Mouse (Mus musculus) gastrocnemius, adult 18-20 months (tissue): ENCODE results near the gene Psmd11. TPM values are rescaled to one million over a fixed set of nuclear protein-coding genes. Genes with fewer than 3 reads are reported as not detected.
A peak's percentile ranks its signal among the peaks of the same experiment; 100 is the strongest.

Source experiments
- DNase-seq: peaks from one replicate; pipeline ENCODE4 v3.0.0; 2021; ENCODE audit warnings: low spot score
- total RNA-seq, 2 experiments: library from RNA; stranded (reverse); gene quantifications; 2 replicates each; pipeline ENCODE4 v1.2.3; 2021

Psmd11 gene
- total RNA-seq, 2 experiments from 2014 or later: 147 to 154 TPM

- no peak for DNase-seq
These were observed 74.9 kb downstream of the Psmd11 start for GRCm38 (mm10) chr11:80503281-80503680.

GRCm38 (mm10) chr11:80503726-80504452 lies 75.5 kb downstream of the Psmd11 start:
- DNase-seq: no peak

DNA sequence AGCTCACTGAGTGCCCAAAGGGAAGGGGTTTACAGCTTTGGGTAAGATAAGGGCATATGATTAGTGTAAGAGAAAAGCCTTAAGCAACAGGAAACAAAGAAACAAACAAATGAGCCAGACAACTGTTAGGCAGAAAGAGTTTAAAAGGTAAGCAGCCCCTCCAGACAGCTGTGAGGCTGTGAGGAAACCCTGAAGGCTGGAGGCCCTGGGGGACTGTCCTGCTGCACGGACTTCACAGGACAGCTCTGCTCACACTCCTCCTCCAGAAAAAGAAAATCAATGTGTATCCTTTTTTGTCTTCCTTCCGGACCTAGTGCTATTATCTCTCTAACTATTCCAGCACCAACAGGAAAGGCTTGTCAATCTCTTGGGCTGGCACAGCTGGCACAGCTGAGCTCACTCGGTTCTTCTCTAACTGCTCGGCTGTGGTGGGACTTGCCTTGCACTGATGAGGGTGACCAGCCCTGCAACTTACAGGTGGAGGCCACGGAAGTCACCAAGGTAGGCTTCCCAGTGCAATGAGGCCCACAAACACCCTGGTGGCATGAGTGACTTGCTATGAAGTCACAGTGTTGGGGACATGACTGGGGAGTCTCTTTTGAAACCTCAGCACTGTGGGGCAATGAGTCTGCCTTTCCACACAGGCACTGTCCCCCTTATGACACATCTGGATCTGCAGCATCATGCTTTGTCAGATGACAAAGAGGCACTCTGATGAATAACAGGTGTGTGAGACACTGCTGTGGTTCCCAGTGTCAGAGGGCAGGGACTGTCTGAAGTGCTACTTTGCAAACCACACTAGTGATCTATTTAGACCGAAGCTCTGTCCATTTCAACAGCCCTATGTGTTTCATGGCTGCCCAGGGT lies 76.3 kb downstream of the Psmd11 start:
- no peak for DNase-seq

GRCm38 (mm10) chr11:80505581-80505980 lies 77.2 kb downstream of the Psmd11 start:
- DNase-seq: no peak

DNA sequence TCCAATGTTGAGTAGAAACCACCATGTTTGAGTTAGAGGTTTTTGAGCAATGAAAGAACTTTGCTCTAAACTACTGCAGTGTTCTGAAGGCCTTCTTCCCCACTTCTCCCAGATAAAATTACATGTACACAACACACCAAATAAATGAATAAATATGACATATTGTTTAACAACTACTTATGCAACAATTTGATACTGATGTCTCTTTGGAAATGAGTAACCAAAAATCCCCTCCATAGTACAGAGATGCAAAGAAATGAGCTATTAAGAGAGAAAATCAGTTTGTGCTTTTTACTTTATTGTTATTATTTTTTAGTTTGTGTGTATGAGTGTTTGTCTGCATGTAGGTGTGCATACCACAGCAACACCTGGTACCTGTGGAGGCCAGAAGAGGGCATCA lies 78.1 kb downstream of the Psmd11 start:
- no peak for DNase-seq

DNA sequence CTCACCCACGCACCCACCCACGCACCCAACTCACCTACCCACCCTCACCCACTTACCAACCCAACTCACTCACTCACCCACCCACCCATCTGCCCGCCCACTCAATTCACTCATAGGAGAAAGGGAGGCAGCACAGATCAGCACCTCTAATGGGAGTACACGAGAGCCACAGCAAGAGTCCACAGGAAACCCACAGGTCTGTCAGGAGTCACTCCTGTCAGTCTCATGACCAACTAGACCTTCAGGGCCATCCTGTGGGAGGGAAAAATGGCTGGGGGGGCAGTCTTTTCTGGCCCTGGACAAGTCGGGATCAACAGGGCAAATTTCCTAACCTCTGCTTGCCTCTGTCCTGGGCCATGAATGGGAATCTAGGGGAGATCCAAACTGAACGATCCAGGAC lies 79.4 kb downstream of the Psmd11 start:
- DNase-seq: no peak

GRCm38 (mm10) chr11:80508361-80509175 lies 80.2 kb downstream of the Psmd11 start:
- peak; percentile 34 for DNase-seq

- no peak for DNase-seq
These were observed 80.7 kb downstream of the Psmd11 start for GRCm38 (mm10) chr11:80509176-80509506.

- DNase-seq: no peak
These were observed 81.7 kb downstream of the Psmd11 start for GRCm38 (mm10) chr11:80510124-80510523.

GRCm38 (mm10) chr11:80512313-80513056 lies 84.1 kb downstream of the Psmd11 start:
- no peak for DNase-seq

GRCm38 (mm10) chr11:80513796-80514195 lies 85.4 kb downstream of the Psmd11 start:
- DNase-seq: no peak

GRCm38 (mm10) chr11:80515346-80515745 lies 86.9 kb downstream of the Psmd11 start:
- DNase-seq: no peak

- no peak for DNase-seq
These were observed 87.5 kb downstream of the Psmd11 start for GRCm38 (mm10) chr11:80515895-80516294.

DNA sequence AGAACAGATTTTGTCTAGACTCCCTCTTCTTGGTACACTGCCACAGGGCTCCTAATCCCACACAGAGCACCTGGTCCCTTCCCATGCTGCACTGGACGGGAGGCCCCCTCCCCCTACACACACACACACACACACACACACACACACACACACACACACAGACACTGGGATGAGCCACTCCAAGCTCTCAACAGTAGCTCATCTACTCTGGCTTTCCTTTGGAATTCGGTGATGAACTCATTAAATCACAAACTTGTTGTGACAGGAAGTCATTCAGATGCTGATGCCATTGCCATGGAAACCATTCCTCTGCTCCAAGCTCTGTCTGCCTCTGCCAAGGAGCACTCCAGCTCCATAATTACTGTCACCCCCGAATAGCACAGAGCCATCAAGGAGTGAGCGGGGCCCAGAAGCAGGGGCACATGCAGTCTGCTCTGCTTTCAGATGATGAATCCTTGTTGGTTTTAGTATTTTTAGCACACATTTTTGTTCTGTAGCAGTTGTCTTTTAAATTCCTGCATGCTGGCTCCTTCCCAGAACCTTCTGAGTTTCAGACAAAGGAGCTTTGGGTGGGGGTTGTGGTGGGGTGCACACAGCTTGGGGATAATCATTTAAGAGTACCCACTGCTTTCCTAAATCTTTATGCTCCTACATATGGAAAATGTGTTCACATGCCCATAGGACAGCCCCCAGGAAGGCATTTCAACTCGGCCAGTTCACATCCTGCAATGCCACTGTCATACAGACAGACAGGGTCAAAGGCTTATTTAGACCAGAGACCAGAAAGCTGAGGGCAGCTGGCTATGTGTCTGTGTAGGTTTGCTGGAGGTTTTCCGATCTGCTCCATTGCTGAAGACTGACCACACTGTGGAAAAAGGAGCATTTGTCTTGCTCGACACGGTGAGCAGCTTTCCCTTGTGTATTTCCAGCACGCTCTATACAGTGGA lies 90.3 kb downstream of the Psmd11 start:
- no peak for DNase-seq

DNA sequence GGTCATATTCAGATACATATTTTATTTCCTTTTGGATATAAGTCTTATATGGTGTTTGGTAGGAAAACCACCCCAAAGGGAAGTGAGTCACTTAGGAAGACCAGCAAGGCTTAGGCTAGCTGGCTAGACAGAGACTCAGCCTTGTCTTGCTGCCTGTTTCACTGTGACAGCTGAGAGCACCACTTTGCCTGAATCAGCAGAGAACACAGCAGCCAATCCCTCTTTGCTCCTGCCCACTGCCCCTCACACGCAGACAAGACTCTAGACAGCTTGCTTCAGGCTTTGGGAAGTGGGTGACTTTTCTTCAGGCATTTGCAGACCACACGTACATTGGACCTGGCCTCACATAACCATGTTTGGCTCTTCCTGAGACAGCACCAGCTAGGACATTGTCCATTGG lies 92.7 kb downstream of the Psmd11 start:
- DNase-seq: no peak

Other genes with a start within 250 kb of the Psmd11 start
- 1 to 10 TPM; 1.6 to 1.7 TPM for gene Rnf135, start 244.8 kb upstream of the Psmd11 start, total RNA-seq
- gene Rhot1, start 219.6 kb upstream of the Psmd11 start, total RNA-seq: 10 to 100 TPM; 39.7 to 40.2 TPM
- gene Rhbdl3, start 127.7 kb upstream of the Psmd11 start, total RNA-seq: 1 to 10 TPM; 4.2 to 5.1 TPM
- gene 5730455P16Rik, start 50.6 kb upstream of the Psmd11 start, total RNA-seq: 10 to 100 TPM; 34.3 to 35.0 TPM
- gene Zfp207, start 45.3 kb upstream of the Psmd11 start, total RNA-seq: 10 to 100 TPM; 55.4 to 55.5 TPM
- under 1 TPM; 0.25 to 0.59 TPM for gene Cdk5r1, start 48.4 kb downstream of the Psmd11 start, total RNA-seq